Mouse (Mus musculus): ENCODE measurements around the gene Ephx3. TPM values are rescaled to one million over a fixed set of nuclear protein-coding genes. Genes with fewer than 3 reads are reported as not detected.
A peak's percentile ranks its signal among the peaks of the same experiment; 100 is the strongest.

Ephx3 gene
- polyA plus RNA-seq, 1 experiment from 2014 or later: 0.30 TPM

DNA sequence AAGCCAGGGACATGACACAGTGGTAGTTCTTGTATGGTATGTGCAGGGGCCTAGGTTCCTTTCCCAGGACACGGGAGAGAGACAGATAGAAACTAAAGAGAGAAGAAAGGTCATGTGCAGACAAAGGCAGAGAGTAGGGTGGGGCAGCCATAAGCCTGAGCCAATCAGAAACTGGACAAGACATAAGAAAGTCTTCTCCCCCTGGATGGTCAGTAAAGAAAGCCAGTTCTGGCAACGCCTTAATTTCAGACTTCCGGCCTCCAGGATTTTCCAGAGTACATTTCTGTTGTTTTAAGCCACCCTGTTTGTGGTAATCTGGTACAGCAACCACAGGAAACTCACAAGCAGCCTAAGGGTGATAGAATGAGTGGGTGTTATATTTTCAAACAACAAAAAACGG lies 28.5 kb downstream of the Ephx3 start:
- no peak for DNase-seq (ENCODE audit: low spot score)
- WGBS: 72% methylated on average over 4 of the region's 4 CpGs
- H3K36me3 ChIP-seq (ENCODE audit: insufficient read depth, low read length): peaks cover 10% of the 10 kb centered on the region; the same call in 1 of the 2 replicates

DNA sequence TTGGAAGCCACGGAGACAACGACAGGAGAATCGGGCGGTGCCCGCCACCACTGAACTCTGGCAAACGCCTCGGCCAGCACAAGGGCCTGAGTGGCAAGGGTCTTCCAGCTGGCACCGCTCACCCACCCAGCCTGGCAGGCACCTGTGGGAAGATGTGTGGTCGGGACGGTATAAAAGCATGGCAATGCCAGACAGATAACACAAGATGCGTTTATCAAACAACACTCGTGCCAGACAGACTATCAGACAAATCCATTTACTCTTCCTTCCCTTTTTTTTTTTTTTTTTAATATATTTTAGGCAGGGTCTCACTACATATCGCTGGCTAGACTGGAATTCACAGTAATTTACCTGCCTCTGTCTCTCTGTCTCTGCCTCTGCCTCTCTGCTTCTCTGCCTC lies 30.5 kb downstream of the Ephx3 start:
- Histone ChIP-seq H3K9ac (ENCODE audit: low read depth, low read length) (no peak overlapping the region), H3K4me1 (replicated peaks; ENCODE audit: insufficient read depth, low read length) (no peaks in the 10 kb centered on the region), H3K27me3 (ENCODE audit: insufficient read depth, low read length) (no peaks in the 10 kb centered on the region), H3K9me3 (replicated peaks; ENCODE audit: low read length) (no peaks in the 10 kb centered on the region), H3K4me3 (replicated peaks; ENCODE audit: low read depth, low read length) (no peak overlapping the region), H3K4me2 (ENCODE audit: low read length) (no peak overlapping the region), H3K27ac (no peak overlapping the region), H3K36me3 (ENCODE audit: insufficient read depth, low read length) (peaks cover 18% of the 10 kb centered on the region; the same call in 1 of the 2 replicates)
- TF ChIP-seq CTCF (IDR thresholded peaks at IDR 0.05; ENCODE audit: low read depth): no peak
- ATAC-seq (replicated peaks; ENCODE audit: low FRiP score, low read depth) (no peak), DNase-seq (ENCODE audit: low spot score) (no peak)
- 85% methylated on average over 13 of the region's 13 CpGs for WGBS

More for the DNA sequence above, 28.5 kb downstream of the Ephx3 start:
- Histone ChIP-seq H3K9ac (ENCODE audit: low read depth, low read length) (no peak overlapping the region), H3K9me3 (replicated peaks; ENCODE audit: low read length) (no peaks in the 10 kb centered on the region), H3K4me1 (replicated peaks; ENCODE audit: insufficient read depth, low read length) (peaks cover 4% of the 10 kb centered on the region; the same call in 1 of the 2 replicates), H3K4me2 (ENCODE audit: low read length) (no peak overlapping the region), H3K27me3 (ENCODE audit: insufficient read depth, low read length) (no peaks in the 10 kb centered on the region), H3K27ac (no peak overlapping the region), H3K4me3 (replicated peaks; ENCODE audit: low read depth, low read length) (no peak overlapping the region)
- no peak for ATAC-seq (replicated peaks; ENCODE audit: low FRiP score, low read depth)
- TF ChIP-seq CTCF (IDR thresholded peaks at IDR 0.05; ENCODE audit: low read depth): no peak

DNA sequence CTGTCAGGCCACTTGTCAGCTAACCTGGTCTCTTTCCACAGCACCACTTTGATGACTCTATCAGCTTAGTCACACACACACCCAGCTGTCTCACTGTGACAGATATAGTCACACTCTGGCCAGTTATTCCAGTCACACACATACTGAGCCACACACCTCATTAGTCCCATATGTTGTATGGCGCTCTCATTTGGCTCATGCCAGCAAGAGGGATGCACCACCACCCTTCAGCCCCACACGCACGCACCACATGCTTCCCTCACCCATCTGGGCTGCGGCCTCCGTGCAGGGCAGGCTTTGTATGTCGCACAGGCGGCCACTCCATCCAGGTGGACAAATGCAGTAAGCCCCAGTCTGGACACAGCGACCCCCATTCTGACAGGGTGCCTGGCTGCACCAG lies 42.6 kb downstream of the Ephx3 start:
- Histone ChIP-seq H3K4me3 (replicated peaks; ENCODE audit: low read depth, low read length) (no peak overlapping the region), H3K4me1 (replicated peaks; ENCODE audit: insufficient read depth, low read length) (no peaks in the 10 kb centered on the region), H3K4me2 (ENCODE audit: low read length) (no peak overlapping the region), H3K27ac (no peak overlapping the region), H3K9me3 (replicated peaks; ENCODE audit: low read length) (no peaks in the 10 kb centered on the region), H3K36me3 (ENCODE audit: insufficient read depth, low read length) (peaks cover 18% of the 10 kb centered on the region), H3K9ac (ENCODE audit: low read depth, low read length) (no peak overlapping the region), H3K27me3 (ENCODE audit: insufficient read depth, low read length) (no peaks in the 10 kb centered on the region)
- WGBS: 93% methylated on average over 8 of the region's 8 CpGs
- DNase-seq (ENCODE audit: low spot score) (no peak), ATAC-seq (replicated peaks; ENCODE audit: low FRiP score, low read depth) (no peak)
- TF ChIP-seq CTCF (IDR thresholded peaks at IDR 0.05; ENCODE audit: low read depth): no peak

DNA sequence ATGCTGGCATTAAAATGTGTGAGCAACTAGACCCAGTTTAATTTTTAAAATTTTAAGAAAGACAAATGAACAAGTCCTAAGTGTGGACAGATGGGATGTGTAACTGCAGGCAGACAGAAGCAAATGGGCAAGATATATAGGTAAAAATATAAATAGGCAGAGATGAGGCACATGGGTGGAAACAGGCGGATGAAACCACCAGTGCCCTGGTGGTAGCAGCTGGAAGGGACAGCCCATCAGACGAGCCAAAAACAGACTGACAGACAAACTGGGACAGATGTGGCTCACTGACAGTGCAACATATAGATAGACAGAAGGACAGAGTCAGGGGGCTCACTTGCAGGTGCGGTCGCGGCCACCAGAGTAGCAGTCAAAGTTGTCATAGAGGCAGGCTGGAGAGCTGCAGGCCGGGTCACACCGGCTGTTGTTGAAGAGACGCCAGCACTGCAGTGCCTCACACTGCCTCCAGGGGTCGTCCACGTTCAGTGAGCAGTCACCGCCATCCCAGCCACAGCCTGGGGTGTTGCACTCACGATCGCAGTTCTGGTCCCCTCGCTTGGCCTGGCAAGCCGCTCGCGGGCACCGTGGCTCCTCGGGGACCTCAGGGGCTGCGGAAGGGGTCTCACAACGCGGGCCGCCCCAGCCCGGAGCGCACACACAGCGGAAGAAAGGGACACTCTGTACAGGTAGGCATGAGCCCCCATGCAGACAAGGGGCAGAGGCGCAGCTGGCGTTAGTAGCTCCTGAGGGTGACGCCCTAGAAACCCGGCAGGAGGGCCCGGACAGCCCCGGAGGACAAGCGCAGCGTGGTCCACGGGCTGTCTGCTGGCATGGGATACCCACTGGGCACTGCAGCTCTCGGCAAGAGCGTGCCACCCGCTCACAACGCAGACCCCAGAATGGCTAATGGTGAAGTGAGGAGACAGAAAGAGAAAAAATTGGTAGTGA lies 46.2 kb downstream of the Ephx3 start:
- peak; percentile 90 for TF ChIP-seq CTCF (IDR thresholded peaks at IDR 0.05; ENCODE audit: low read depth)

DNA sequence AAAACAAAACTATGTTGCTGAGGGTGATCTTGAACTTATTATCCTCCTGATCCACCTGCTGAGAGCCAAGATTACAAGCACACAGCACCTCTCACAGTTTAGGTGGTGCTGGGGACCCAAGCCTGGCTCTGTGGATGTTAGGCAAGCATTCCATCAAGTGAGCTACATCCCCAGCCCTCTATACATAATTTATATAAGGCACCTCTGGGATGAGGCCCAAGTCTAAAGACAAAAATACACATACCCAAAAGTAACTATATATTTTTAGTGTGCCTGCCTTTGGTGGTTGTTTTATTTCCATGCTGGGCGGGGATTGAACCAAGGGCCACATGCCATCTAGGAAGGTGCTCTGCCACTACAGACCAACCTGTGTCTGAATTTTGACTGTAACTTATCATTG lies 47.1 kb downstream of the Ephx3 start:
- Histone ChIP-seq H3K4me2 (ENCODE audit: low read length) (no peak overlapping the region), H3K4me1 (replicated peaks; ENCODE audit: insufficient read depth, low read length) (no peaks in the 10 kb centered on the region), H3K4me3 (replicated peaks; ENCODE audit: low read depth, low read length) (no peak overlapping the region), H3K27me3 (ENCODE audit: insufficient read depth, low read length) (no peaks in the 10 kb centered on the region), H3K27ac (no peak overlapping the region), H3K36me3 (ENCODE audit: insufficient read depth, low read length) (peaks cover 12% of the 10 kb centered on the region; the same call in 1 of the 2 replicates), H3K9me3 (replicated peaks; ENCODE audit: low read length) (no peaks in the 10 kb centered on the region), H3K9ac (ENCODE audit: low read depth, low read length) (no peak overlapping the region)
- no peak for DNase-seq (ENCODE audit: low spot score)
- no peak for ATAC-seq (replicated peaks; ENCODE audit: low FRiP score, low read depth)
- no peak for TF ChIP-seq CTCF (IDR thresholded peaks at IDR 0.05; ENCODE audit: low read depth)
- WGBS: 93% methylated on average over 1 of the region's 1 CpGs

More for the DNA sequence above, 46.2 kb downstream of the Ephx3 start:
- Histone ChIP-seq H3K9ac (ENCODE audit: low read depth, low read length) (0 out of 2 replicates have a peak overlapping the region, but pooled peaks have one; percentile 27), H3K36me3 (ENCODE audit: insufficient read depth, low read length) (peaks cover 17% of the 10 kb centered on the region; the same call in 1 of the 2 replicates), H3K4me1 (replicated peaks; ENCODE audit: insufficient read depth, low read length) (no peaks in the 10 kb centered on the region), H3K27me3 (ENCODE audit: insufficient read depth, low read length) (no peaks in the 10 kb centered on the region), H3K9me3 (replicated peaks; ENCODE audit: low read length) (no peaks in the 10 kb centered on the region), H3K4me3 (replicated peaks; ENCODE audit: low read depth, low read length) (0 out of 2 replicates have a peak overlapping the region, but pooled peaks have one; percentile 6), H3K4me2 (ENCODE audit: low read length) (peak overlapping the region; percentile 53), H3K27ac (no peak overlapping the region)
- DNase-seq (ENCODE audit: low spot score) (peak; percentile 86), ATAC-seq (replicated peaks; ENCODE audit: low FRiP score, low read depth) (peak; percentile 77)
- 30% methylated on average over 39 of the region's 39 CpGs for WGBS

Other genes starting within 250 kb of the Ephx3 start
- 38.0 and 46.3 TPM in 2 replicates for gene Rrp1b, start 153.4 kb downstream of the Ephx3 start, polyA plus RNA-seq (2015; fragmentation: Nextera tagmentation; extraction: Ambion mirVana)
- 2.9 and 3.1 TPM in 2 replicates for gene Hsf2bp, start 153.2 kb downstream of the Ephx3 start, polyA plus RNA-seq (2015; fragmentation: Nextera tagmentation; extraction: Ambion mirVana)
- gene Notch3, start 22.7 kb downstream of the Ephx3 start, polyA plus RNA-seq (2015; fragmentation: Nextera tagmentation; extraction: Ambion mirVana): 7.2 and 7.4 TPM in 2 replicates
- 55.5 and 58.4 TPM in 2 replicates for gene Brd4, start 95.2 kb upstream of the Ephx3 start, polyA plus RNA-seq (2015; fragmentation: Nextera tagmentation; extraction: Ambion mirVana)
- gene Akap8, start 131.7 kb upstream of the Ephx3 start, polyA plus RNA-seq (2015; fragmentation: Nextera tagmentation; extraction: Ambion mirVana): 51.4 and 55.8 TPM in 2 replicates
- gene Akap8l, start 161.1 kb upstream of the Ephx3 start, polyA plus RNA-seq (2015; fragmentation: Nextera tagmentation; extraction: Ambion mirVana): 63.2 and 70.2 TPM in 2 replicates
- gene Wiz, start 199.9 kb upstream of the Ephx3 start, polyA plus RNA-seq (2015; fragmentation: Nextera tagmentation; extraction: Ambion mirVana): 18.6 and 20.8 TPM in 2 replicates
- 0.29 and 0.53 TPM in 2 replicates for gene Rasal3, start 214.0 kb upstream of the Ephx3 start, polyA plus RNA-seq (2015; fragmentation: Nextera tagmentation; extraction: Ambion mirVana)
- gene Pglyrp2, start 234.6 kb upstream of the Ephx3 start, polyA plus RNA-seq (2015; fragmentation: Nextera tagmentation; extraction: Ambion mirVana): not detected in 2 replicates

Data from kidney, postnatal 0 days (tissue).